Mouse (Mus musculus) gastrocnemius, adult 2 months (tissue): ENCODE data around the gene Coro2b. TPM values are rescaled to one million over a fixed set of nuclear protein-coding genes. Genes with fewer than 3 reads are reported as not detected.
"Not testable (repeated sequence)": the region's sequence is repeated elsewhere in the genome, so short reads cannot be mapped to it uniquely, and the experiment has no call there.

ENCODE experiments used
- DNase-seq: peaks from one replicate; pipeline ENCODE4 v3.0.0; 2022
- H3K27ac ChIP-seq: fragments of 200-600 bp; 2 replicates; pipeline ENCODE4 v1.8.1; 2022; ENCODE audit warnings: mild to moderate bottlenecking
- H3K4me3 ChIP-seq: fragments of 200-600 bp; 2 replicates; pipeline ENCODE4 v1.8.1; 2022; ENCODE audit warnings: mild to moderate bottlenecking, moderate library complexity
- CTCF ChIP-seq: fragments of 200-600 bp; IDR thresholded peaks from 2 replicates; pipeline ENCODE4 v1.8.1; 2022; ENCODE audit warnings: antibody characterized with exemption, mild to moderate bottlenecking, moderate library complexity
- intact Hi-C: fragments of 180-260 bp; cut with DNase I; formaldehyde crosslinking; loops from one replicate; pipeline ENCODE4 v1.15.1; 2025
- total RNA-seq, 2 experiments: library from RNA; stranded (reverse); gene quantifications; 2 replicates each; pipeline ENCODE4 v1.2.3; 2021

Gene Coro2b
- total RNA-seq, 2 experiments from 2014 or later = 6.7 to 8.7 TPM

- no peak overlapping the region for H3K4me3 ChIP-seq
- intact Hi-C loops = no loop called here
- no peak for TF ChIP-seq CTCF
- no peak overlapping the region for H3K27ac ChIP-seq
- no peak for DNase-seq
These were observed 76.8 kb downstream of the Coro2b start for GRCm38 (mm10) chr9:62460086-62460485.

GRCm38 (mm10) chr9:62458457-62458856 is 78.4 kb downstream of the Coro2b start:
- intact Hi-C loops = no loop called here
- no peak for DNase-seq
- no peak for TF ChIP-seq CTCF
- Histone ChIP-seq H3K27ac (no peak overlapping the region), H3K4me3 (no peak overlapping the region)

- intact Hi-C loops = no loop called here
- no peak for TF ChIP-seq CTCF
- Histone ChIP-seq H3K27ac (no peak overlapping the region), H3K4me3 (no peak overlapping the region)
- DNase-seq = peak; percentile 66
These were observed 80.8 kb downstream of the Coro2b start for GRCm38 (mm10) chr9:62456015-62456414.

- TF ChIP-seq CTCF = no peak
- DNase-seq = peak; percentile 29
- H3K4me3 ChIP-seq = no peak overlapping the region
- H3K27ac ChIP-seq = peak overlapping the region; percentile 28; the same call in 1 of the 2 replicates
- intact Hi-C loops = no loop called here
These were observed 81.5 kb downstream of the Coro2b start for GRCm38 (mm10) chr9:62455210-62455969.

- no peak for TF ChIP-seq CTCF
- intact Hi-C loops = no loop called here
- Histone ChIP-seq H3K4me3 (no peak overlapping the region), H3K27ac (no peak overlapping the region)
- DNase-seq = peak; percentile 12
These were observed 84.4 kb downstream of the Coro2b start for GRCm38 (mm10) chr9:62452373-62452993.

- intact Hi-C loops = no loop called here
- no peak for TF ChIP-seq CTCF
- peak; percentile 6 for DNase-seq
- no peak overlapping the region for H3K4me3 ChIP-seq
- H3K27ac ChIP-seq = no peak overlapping the region
These were observed 85.1 kb downstream of the Coro2b start for GRCm38 (mm10) chr9:62451585-62452372.

GRCm38 (mm10) chr9:62450862-62451261 is 86.0 kb downstream of the Coro2b start:
- no peak for TF ChIP-seq CTCF
- intact Hi-C loops = no loop called here
- no peak overlapping the region for H3K27ac ChIP-seq
- H3K4me3 ChIP-seq = no peak overlapping the region
- peak; percentile 6 for DNase-seq

GRCm38 (mm10) chr9:62450355-62450754 is 86.5 kb downstream of the Coro2b start:
- no peak for TF ChIP-seq CTCF
- no peak overlapping the region for H3K27ac ChIP-seq
- DNase-seq = peak; percentile 10
- intact Hi-C loops = no loop called here
- H3K4me3 ChIP-seq = no peak overlapping the region

GRCm38 (mm10) chr9:62447337-62447736 is 89.5 kb downstream of the Coro2b start:
- intact Hi-C loops, H3K4me3 ChIP-seq, DNase-seq, H3K27ac ChIP-seq: not testable (repeated sequence)

GRCm38 (mm10) chr9:62438755-62439101 is 98.1 kb downstream of the Coro2b start:
- TF ChIP-seq CTCF = no peak
- intact Hi-C loops = no loop called here
- H3K27ac ChIP-seq = peak overlapping the region; percentile 56; the same call in 1 of the 2 replicates
- peak; percentile 21 for DNase-seq
- no peak overlapping the region for H3K4me3 ChIP-seq

GRCm38 (mm10) chr9:62438085-62438754 is 98.6 kb downstream of the Coro2b start:
- DNase-seq = peak; percentile 12
- TF ChIP-seq CTCF = no peak
- Histone ChIP-seq H3K27ac (peak overlapping the region; percentile 56), H3K4me3 (no peak overlapping the region)
- intact Hi-C loops = no loop called here

- no peak overlapping the region for H3K4me3 ChIP-seq
- DNase-seq = no peak
- intact Hi-C loops = no loop called here
- peak overlapping the region; percentile 87 for H3K27ac ChIP-seq
- TF ChIP-seq CTCF = no peak
These were observed 99.4 kb downstream of the Coro2b start for GRCm38 (mm10) chr9:62437446-62437845.
